Mouse (Mus musculus) liver, postnatal 0 days (tissue): ENCODE results near the gene Lgals9. TPM values are rescaled to one million over a fixed set of nuclear protein-coding genes. Genes with fewer than 3 reads are reported as not detected.

Experiments used
- ATAC-seq: fragments of 200-750 bp; cut with Nextera tagmentation; 2 replicates; pipeline ENCODE4 v1.8.0; 2017; ENCODE audit warnings: mild to moderate bottlenecking, moderate library complexity
- DNase-seq: peaks from one replicate; pipeline ENCODE4 v3.0.0-alpha.2; 2016
- H3K27ac ChIP-seq: fragments of 300-500 bp; sonication (generic); 2 replicates; pipeline ENCODE4 v1.5.1; 2014; ENCODE audit warnings: antibody characterized with exemption, moderate library complexity, mild to moderate bottlenecking, low read depth
- H3K27me3 ChIP-seq: fragments of 300-500 bp; sonication (generic); 2 replicates; pipeline ENCODE4 v1.6.1; 2014; ENCODE audit warnings: low read length, control low read depth, mixed read lengths; ENCODE audit not compliant: insufficient read depth
- H3K36me3 ChIP-seq: fragments of 300-500 bp; sonication (generic); replicated peaks from 2 replicates; pipeline ENCODE4 v1.6.1; 2014; ENCODE audit warnings: mild to moderate bottlenecking, control low read depth, low read length, moderate library complexity, mixed read lengths; ENCODE audit not compliant: insufficient read depth
- H3K4me1 ChIP-seq: fragments of 300-500 bp; sonication (generic); 2 replicates; pipeline ENCODE4 v1.6.1; 2014; ENCODE audit warnings: antibody characterized with exemption, mild to moderate bottlenecking, control low read depth; ENCODE audit not compliant: insufficient read depth
- H3K4me2 ChIP-seq: fragments of 300-500 bp; sonication (generic); 2 replicates; pipeline ENCODE4 v1.6.1; 2014; ENCODE audit warnings: low read depth, mild to moderate bottlenecking, low read length, moderate library complexity, mixed read lengths
- H3K4me3 ChIP-seq: fragments of 300-500 bp; sonication (generic); 2 replicates; pipeline ENCODE4 v1.5.1; 2014; ENCODE audit warnings: low read depth, low read length
- H3K9ac ChIP-seq: fragments of 300-500 bp; sonication (generic); replicated peaks from 2 replicates; pipeline ENCODE4 v1.6.1; 2014; ENCODE audit warnings: mild to moderate bottlenecking, moderate library complexity
- H3K9me3 ChIP-seq: fragments of 300-500 bp; sonication (generic); 2 replicates; pipeline ENCODE4 v1.6.1; 2016; ENCODE audit warnings: mild to moderate bottlenecking, control low read depth, low read length, mixed read lengths
- CTCF ChIP-seq: sonication (generic); IDR thresholded peaks from 2 replicates; pipeline ENCODE4 v1.5.1; 2016; ENCODE audit warnings: antibody characterized with exemption, low read depth
- EP300 ChIP-seq: IDR thresholded peaks from 2 replicates; pipeline ENCODE4 v1.6.1; 2016; ENCODE audit warnings: antibody characterized with exemption, low read depth, mild to moderate bottlenecking
- WGBS: fragments of 180-500 bp; shearing (Covaris S2); extraction: QIAGEN DNeasy Blood & Tissue Kit; methylation state at CpG from one replicate; pipeline ENCODE4 v1.1.7; 2014; ENCODE audit not compliant: insufficient replicate concordance; 5-methylcytosine and 5-hydroxymethylcytosine counted together
- polyA plus RNA-seq: library from polyadenylated mRNA; unstranded; fragments of >200 nt; fragmentation: Nextera tagmentation; extraction: Ambion mirVana; gene quantifications from 2 replicates; pipeline ENCODE4 v1.2.1, GENCODE M21; 2015

Lgals9 gene
- polyA plus RNA-seq, 1 experiment from 2014 or later = 373 TPM

DNA sequence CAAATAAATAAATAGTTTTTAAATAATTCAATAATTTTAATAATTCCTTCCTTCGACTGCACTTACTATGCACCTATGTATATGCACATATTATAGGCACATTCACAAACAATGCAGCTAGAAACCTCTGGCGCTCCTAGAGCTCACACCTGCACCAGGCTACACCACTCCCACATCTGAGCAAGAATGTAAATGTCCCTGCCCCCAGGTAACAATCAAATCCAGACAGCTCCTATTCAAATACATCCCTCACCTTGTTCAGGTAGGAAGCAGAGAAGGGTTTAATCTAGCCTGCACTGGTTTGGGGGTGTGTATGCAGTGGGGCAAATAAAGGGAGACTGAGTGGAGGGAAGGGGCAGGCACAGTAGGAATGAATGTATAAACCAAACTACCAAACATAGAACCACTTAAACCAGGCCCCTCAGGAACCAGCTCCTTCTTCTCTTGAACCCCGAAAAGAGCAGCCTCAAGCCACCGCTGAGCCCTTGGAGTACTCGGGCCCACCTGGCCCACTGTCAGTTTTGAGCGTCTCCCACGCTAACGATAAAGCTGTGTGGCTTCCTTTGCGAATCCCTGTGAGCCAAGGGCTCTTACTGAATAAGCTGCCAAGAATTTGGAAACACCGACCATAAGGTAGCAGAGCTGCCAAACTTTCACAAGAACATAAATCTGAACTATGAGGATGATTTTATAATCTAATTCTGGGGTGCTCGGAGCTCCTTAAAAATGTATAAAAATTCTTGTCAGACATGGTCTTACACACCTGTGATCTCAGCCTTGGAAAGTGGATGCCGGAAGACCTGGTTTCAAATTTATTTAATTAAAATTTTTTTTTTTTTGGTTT, 6.3 kb downstream of the Lgals9 start:
- H3K36me3 ChIP-seq = peaks cover 51% of the 10 kb centered on the region
- no peak overlapping the region for H3K9ac ChIP-seq
- H3K27ac ChIP-seq = 0 out of 2 replicates have a peak overlapping the region, but pooled peaks have one; percentile 18
- TF ChIP-seq CTCF (no peak), EP300 (no peak)
- no peak for DNase-seq
- no peak overlapping the region for H3K4me3 ChIP-seq
- no peak overlapping the region for H3K4me2 ChIP-seq
- H3K9me3 ChIP-seq = no peaks in the 10 kb centered on the region
- ATAC-seq = no peak
- 90% methylated on average over 12 of the region's 12 CpGs for WGBS
- H3K27me3 ChIP-seq = no peaks in the 10 kb centered on the region
- peaks cover 49% of the 10 kb centered on the region for H3K4me1 ChIP-seq

DNA sequence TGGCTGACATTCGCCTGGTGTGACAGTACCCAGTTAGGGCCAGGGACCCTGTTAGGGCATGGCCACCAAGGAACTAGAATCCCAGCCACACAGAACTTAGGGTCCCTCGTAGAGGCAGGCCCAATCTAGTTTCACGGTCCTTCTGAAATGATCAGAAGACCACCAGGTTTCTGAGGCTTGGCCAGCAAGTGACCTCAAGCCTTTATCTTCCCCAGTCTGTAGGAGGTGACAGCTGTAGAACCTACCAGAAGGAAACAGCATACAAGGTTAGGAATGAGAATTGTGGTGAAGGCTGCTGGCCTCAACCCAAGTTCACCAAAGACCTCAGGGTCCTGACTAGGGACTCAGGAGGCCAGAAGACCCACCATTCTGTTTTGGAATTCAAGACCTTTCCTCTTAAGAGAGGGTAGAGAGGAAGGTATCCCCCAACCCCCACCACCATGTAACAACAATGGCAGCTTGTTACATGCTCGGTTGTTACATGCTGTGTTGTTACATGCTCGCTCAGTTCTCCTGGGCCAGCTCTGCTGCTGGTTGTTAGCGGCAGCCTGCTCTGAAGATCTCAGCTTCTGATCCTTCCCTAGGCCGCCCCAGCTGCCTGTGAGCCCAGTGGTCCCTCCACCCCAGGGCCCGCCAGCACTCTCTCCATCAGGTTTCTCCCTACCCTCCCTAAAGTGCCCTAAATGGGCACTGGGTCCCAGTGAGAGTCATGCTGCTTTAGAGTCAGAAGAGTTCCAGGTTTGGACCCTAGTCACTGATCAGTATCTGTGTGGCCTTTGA, 7.8 kb downstream of the Lgals9 start:
- no peak overlapping the region for H3K9ac ChIP-seq
- 0 out of 2 replicates have a peak overlapping the region, but pooled peaks have one; percentile 19 for H3K27ac ChIP-seq
- DNase-seq = no peak
- H3K4me3 ChIP-seq = no peak overlapping the region
- H3K4me1 ChIP-seq = peaks cover 36% of the 10 kb centered on the region
- no peaks in the 10 kb centered on the region for H3K9me3 ChIP-seq
- 90% methylated on average over 8 of the region's 8 CpGs for WGBS
- no peak for TF ChIP-seq CTCF
- TF ChIP-seq EP300 = no peak
- peaks cover 66% of the 10 kb centered on the region for H3K36me3 ChIP-seq
- no peaks in the 10 kb centered on the region for H3K27me3 ChIP-seq
- H3K4me2 ChIP-seq = no peak overlapping the region
- ATAC-seq = no peak

DNA sequence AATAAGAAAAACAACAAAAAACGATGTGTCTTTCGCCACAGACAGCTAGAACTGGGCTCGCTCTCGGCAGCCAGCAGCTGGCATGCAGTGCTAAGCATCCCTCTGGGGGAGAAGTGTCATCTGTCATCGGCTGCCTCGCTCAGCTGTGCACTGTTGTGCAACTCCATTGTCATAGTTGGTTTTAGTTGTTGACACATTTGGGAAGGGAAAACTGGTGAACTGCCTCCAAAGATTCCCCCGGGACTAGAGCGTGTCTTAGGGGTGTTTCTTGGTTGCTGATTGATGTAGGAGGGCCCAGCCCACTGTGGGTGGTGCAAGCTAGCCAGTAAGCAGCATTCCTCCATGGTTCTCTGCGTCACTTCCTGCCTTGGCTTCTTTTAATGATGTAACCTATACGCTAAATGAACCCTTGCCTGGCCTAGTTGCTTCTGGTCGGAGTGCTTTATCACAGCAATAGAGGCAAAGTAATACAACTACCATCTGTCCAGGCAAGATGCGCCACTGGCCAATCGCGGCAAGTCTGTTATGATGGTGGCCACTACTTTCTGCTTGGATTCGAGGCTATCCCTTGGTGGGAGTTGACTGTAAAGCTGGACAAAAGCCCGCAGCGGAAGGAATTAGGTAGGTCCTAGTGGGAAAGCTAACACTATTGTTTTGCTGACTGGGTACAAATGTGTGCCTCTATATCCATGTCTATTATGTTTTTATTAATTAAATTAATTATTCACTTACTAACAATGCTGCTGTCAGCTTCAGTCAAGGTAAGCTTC, 11.2 kb downstream of the Lgals9 start:
- TF ChIP-seq EP300 (no peak), CTCF (no peak)
- 67% methylated on average over 17 of the region's 17 CpGs for WGBS
- Histone ChIP-seq H3K4me2 (no peak overlapping the region), H3K9me3 (no peaks in the 10 kb centered on the region), H3K9ac (no peak overlapping the region), H3K27me3 (no peaks in the 10 kb centered on the region), H3K27ac (no peak overlapping the region), H3K4me3 (no peak overlapping the region), H3K36me3 (peaks cover 96% of the 10 kb centered on the region), H3K4me1 (peaks cover 16% of the 10 kb centered on the region)
- DNase-seq (peak; percentile 47), ATAC-seq (peak; percentile 74)

DNA sequence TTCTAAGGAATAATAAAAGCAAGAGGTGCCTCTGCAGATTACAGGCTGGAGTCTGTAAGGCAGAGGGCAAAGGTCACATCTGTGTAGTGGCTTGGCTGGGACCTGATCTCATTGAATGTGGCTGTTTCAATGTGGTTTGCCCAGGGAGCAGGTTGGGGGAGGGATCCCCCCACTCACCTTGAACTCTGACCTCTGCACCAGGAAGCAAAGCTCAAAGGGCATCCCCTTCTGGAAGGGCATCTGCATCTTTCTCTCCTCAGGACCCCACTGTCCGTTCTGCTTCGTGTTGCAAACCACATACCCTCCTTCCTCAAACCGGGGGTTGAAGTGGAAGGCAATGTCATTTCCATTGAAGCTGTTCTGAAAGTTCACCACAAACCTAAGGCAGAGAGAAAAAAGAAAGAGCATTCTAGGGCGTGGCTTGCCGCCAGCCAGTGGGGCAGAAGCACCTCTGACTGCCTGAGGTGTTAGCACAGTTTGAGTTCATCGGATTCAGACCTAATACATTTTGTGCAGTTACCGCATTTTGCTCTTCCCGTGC, 11.9 kb downstream of the Lgals9 start:
- TF ChIP-seq CTCF (no peak), EP300 (no peak)
- no peak overlapping the region for H3K4me2 ChIP-seq
- 42% methylated on average over 8 of the region's 8 CpGs for WGBS
- no peak for ATAC-seq
- DNase-seq = no peak
- no peak overlapping the region for H3K9ac ChIP-seq
- H3K27ac ChIP-seq = no peak overlapping the region
- no peaks in the 10 kb centered on the region for H3K9me3 ChIP-seq
- H3K4me3 ChIP-seq = no peak overlapping the region
- peaks cover 98% of the 10 kb centered on the region for H3K36me3 ChIP-seq
- H3K4me1 ChIP-seq = peaks cover 12% of the 10 kb centered on the region
- no peaks in the 10 kb centered on the region for H3K27me3 ChIP-seq

DNA sequence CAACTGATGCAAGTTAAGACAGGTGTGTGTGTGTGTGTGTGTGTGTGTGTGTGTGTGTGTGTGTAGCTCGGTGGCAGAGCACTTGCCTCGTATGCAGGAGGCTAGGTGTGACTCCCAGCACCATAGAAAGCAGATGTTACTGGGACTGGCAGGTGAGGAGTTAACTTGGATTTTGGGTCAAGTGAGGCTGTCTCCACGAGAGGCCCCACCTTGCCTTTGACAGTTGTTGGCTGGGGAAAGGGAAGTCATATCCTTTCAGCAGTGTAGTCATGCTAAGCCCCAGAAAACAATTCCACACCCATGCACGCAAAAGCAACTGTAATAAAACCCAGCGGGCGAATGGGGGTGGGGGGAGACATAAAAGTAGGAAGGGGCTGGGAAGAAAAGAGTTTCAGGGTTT, 12.4 kb downstream of the Lgals9 start:
- peaks cover 98% of the 10 kb centered on the region for H3K36me3 ChIP-seq
- H3K4me3 ChIP-seq = no peak overlapping the region
- WGBS = 66% methylated on average over 6 of the region's 6 CpGs
- no peak for TF ChIP-seq EP300
- no peak for TF ChIP-seq CTCF
- ATAC-seq = no peak
- H3K27ac ChIP-seq = no peak overlapping the region
- H3K9ac ChIP-seq = no peak overlapping the region
- peaks cover 10% of the 10 kb centered on the region; the same call in 1 of the 2 replicates for H3K4me1 ChIP-seq
- no peaks in the 10 kb centered on the region for H3K27me3 ChIP-seq
- no peak for DNase-seq
- no peaks in the 10 kb centered on the region for H3K9me3 ChIP-seq
- H3K4me2 ChIP-seq = no peak overlapping the region
